Mouse (Mus musculus) neutrophil, adult 5-6 weeks (primary cell): ENCODE measurements around the gene Cys1. TPM values are rescaled to one million over a fixed set of nuclear protein-coding genes. Genes with fewer than 3 reads are reported as not detected.
"Not testable (repeated sequence)": the region's sequence is repeated elsewhere in the genome, so short reads cannot be mapped to it uniquely, and the experiment has no call there.

Source experiments
- ATAC-seq: fragments of 151-379, 151-347 bp; 2 replicates; pipeline ENCODE4 v1.8.0; 2017; ENCODE audit warnings: mild to moderate bottlenecking, moderate TSS enrichment; ENCODE audit not compliant: insufficient number of reproducible peaks, poor library complexity, low FRiP score, severe bottlenecking; ENCODE audit errors: extremely low read depth
- total RNA-seq: library from RNA; stranded (forward); fragments of 200-1000 nt; gene quantifications from 2 replicates; pipeline ENCODE4 v1.2.3, GENCODE M21; 2017

Cys1 gene
- total RNA-seq, 1 experiment from 2014 or later: not detected

GRCm38 (mm10) chr12:24701621-24702020 lies 20.0 kb upstream of the Cys1 start:
- ATAC-seq: not testable (repeated sequence)

DNA sequence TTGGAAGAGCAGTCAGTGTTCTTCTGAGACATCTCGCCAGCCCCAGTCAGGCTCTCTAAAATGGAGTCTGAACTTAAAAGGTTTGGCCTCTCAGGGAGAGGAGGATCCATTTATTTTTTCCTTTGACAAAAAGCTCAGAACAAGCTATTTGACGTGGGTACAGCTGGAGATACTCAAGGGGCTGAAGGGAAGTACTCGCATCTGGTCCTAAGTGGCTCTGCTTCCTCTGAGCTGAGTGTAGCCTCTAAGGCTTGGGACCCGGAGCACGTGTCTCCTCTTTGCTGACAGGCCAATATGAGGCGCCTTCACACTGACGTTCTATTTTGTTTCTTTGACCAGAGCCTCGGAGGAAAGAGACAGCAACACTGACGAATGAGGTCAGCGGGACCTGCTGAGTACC lies 18.0 kb upstream of the Cys1 start:
- ATAC-seq: no peak

GRCm38 (mm10) chr12:24698514-24698913 lies 16.9 kb upstream of the Cys1 start:
- no peak for ATAC-seq

DNA sequence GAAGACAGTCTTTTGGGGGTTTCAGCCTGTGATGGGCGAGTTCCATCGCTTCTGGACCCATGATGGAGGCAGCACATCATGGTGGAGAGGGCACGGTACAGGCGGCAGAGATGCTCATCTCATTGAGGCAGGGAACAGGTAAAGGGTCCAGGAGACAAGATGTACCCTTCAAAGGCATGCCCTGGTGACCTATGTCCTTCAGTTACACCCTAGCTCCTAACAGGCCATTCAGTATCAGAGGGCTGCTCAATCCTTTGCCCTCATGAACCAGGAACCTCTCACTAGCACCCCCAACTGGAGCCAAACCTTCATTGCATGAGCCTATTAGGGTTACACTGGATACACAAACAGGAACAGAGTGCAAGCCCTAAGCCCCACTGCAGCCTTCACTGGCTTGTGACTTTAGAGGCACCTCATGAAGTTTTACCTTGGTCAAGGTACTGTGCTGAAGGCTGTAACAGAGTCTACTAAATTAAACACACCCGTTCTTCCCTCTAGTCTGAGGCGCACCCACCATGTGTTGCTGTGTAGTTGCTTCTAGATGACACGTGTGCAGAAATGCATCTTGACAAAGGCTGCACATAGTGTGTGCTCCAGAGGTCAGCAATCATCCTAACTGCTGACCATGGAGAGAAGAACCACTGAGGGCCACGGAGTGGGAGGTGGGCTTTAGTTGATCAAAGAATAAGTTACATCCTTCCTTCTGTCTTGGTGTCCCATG lies 16.0 kb upstream of the Cys1 start:
- no peak for ATAC-seq

- ATAC-seq: peak; percentile 89
These were observed 15.2 kb upstream of the Cys1 start for GRCm38 (mm10) chr12:24696500-24697483.

- no peak for ATAC-seq
These were observed 8.7 kb upstream of the Cys1 start for GRCm38 (mm10) chr12:24690351-24690750.

DNA sequence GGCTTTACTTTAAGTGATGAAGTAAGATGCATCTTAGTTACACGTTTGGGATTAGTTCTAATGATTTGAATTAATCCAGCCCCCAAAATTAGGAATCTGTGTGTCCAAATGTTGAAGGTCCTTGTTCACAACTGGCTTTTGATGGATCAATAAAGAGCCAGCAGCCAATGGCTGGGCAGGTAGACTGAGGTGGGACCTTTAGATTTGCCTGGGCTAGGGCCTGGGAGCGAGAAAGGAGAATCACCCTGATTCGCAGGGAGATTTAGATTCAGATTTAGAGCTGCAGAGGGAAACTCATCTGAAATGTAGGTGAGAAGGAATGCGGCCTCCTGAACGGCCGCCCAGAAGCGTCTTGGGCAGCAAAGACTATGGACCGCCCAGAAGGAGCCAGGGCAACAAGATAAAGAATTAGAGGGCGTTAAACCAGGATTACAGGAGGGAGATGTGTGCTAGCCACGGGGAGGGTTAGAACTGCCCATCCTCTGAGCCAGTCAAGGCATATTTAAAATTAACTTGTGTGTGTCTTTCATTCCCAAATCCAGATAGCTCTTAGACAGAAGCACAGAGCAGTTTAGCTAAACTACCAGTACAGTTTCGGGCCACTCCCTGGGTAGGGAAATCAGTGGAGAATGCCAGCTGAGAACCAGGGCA lies 5.2 kb upstream of the Cys1 start:
- ATAC-seq: no peak

- no peak for ATAC-seq
These were observed 4.6 kb upstream of the Cys1 start for GRCm38 (mm10) chr12:24686038-24686695.

GRCm38 (mm10) chr12:24683461-24683860 lies 1.8 kb upstream of the Cys1 start:
- no peak for ATAC-seq

DNA sequence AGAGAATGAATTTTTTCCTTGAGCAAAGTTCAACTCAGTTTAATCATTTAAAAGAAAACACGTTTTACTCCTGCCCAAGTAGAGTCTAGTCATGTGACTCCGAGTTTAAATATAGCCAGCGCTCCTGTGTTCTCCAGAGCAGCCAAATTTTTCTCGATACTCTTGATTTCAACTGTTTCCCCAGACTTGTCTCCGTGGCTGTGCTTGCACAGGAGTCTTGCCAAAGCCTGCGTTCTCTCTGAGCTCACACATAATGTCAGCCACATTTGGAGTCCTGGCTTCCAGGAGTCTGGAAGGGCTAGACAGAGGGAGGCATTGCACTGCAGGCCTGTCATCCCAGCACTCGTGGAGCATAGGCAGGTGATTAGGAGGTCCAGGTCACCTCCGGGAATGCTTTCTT lies 950 bp upstream of the Cys1 start:
- ATAC-seq: no peak

DNA sequence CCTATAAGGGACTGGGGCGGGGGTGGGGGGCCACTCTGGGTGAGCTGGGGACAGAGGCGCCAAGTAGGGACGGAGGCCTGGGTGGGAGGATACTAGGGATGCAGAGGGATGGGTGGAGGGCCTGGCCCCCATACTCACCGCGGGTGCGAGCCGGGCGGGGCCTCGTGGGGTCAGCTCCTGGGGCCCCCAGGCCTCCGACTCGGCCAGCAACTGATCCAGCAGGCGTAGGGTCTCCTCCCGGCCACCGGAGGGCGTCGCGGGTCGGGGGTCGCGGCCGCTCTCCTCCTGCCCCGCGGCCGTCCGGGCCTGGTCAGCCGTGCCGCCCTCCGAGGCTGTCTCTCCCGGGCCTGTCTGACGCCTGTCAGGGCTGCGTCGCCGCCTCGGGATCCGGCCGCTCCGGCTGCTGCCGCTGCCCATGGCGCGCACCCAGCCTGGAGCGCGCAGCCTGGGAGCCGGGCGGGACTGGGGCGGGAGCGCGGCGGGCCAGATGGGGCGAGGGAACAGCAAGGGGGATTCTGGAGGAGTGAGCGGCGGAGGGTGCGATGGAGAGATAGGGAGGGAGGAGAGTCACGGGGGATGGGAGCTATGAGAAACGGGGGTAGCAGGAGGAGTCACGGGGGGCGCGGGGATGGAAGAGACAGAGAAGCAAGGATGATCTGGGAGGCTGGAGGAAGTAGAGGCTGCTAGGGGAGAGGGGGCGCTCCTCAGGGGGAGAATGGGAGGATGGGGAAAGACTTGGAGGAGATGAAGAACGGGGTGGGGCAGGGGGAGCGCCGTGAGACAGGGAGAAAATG lies 924 bp downstream of the Cys1 start:
- no peak for ATAC-seq

DNA sequence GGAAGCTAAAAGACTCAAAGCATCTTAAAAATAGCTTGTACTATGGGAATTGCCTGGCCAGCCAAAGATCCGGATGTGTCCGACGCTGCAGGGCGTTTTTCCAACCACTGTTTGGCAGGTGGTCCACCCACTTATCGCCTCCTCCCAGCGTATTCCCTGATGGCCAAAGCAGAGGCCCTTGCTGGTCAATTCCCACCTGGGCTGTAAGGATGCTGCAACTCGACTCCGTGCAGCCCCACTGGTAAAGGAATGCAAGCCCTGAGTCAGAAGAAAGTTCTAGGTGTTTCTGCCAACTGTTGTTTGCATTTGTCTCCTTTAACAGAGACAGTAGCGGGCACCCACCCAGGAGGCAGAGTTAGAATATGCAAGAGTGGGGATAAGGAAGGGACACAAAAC lies 1.5 kb downstream of the Cys1 start:
- no peak for ATAC-seq

DNA sequence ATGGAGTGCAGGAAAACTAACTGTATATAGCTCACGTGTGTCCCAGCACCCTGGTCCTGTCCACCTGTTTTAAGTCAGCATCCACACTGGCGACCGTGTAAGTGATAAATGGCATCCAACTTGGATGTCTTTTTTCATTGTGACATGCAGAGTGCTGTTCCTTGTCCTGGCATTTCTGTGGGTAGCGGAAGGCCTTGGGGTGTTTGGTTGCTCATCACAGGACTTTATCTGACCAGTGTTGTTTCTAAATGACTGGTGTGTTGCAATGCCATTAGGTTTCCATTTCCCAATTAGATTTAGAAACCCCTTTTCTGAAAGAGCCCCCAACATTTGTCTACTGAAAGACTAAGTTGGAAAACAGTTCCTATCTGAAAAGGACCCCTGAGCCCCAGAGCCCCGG lies 19.5 kb downstream of the Cys1 start:
- no peak for ATAC-seq

GRCm38 (mm10) chr12:24661100-24661499 lies 20.5 kb downstream of the Cys1 start:
- no peak for ATAC-seq

DNA sequence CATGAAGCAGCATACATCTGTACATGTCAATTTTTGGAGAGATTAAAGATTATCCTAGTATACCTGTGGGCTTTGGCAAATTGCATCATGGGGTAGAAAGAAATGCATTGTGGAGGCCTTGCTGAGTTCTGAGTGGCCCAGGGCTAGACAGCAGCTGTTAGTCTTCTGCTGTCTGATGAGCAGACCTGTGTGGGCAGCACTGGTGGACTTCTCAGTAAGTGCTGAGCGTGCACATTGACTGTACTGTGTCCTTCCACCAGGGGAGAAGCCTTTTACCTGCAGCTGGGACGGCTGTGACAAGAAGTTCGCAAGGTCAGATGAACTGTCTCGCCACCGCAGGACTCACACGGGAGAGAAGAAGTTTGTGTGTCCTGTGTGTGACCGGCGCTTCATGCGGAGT lies 21.7 kb downstream of the Cys1 start:
- no peak for ATAC-seq

- ATAC-seq: no peak
These were observed 22.6 kb downstream of the Cys1 start for GRCm38 (mm10) chr12:24658998-24659397.

DNA sequence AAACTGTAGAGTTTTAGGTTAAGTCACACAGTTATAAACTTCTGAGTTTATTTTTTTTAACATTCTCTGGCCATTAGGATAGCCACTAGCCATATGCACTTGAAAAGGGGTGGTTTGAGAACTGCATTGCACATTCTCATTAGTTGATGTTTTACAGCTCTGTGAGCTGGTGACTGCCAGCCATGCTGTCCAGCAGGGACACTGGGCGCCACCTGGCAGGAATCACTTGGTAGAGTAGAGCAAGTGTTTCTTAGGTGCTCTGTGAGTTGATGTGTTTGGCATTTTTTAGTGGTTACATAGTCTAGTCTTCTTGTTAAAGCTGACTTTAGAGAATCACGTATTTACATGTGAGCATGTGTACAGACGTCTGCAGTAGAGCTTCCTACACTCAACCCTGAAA lies 25.2 kb downstream of the Cys1 start:
- ATAC-seq: no peak

DNA sequence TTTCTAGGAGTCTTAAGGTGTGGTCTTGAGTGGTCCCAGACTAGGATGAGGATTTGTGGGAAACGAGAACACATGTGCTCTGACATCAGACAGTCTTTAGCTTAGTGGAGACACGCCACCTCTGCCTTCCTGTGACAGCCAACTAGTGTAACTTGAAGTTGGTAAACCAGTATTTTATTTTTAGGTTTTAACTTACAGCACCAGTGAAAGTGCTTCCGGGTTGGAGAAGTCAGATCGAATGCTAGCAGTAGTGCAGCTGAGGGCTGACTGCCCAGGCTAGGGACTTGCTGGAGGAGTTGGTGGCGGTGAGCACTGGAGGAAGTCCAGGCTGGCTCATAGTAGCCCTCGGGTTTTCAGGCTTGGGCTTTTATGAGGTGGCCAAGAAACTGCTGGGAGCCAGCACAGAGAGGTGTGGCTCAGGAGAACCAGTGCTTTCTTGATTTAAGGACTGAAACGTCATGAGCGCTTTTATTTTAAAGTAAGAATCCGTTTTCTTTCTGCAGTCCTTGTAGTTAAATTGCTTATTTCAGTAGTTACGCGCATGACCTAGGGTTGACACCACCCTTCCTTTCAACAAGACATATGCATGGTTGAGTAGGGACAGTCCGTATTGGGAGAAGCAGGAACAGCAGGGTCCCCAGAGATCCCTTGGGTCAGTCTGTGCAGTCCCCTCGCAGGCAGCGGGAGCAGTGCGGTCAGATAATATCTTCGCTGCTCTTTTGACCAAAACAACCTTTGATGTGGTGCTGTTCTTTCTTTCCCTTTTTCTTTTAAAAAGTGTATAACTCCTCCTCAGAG lies 27.3 kb downstream of the Cys1 start:
- no peak for ATAC-seq
